Mouse (Mus musculus) cerebellum, adult 11 months (tissue): ENCODE measurements at regions not wholly inside any gene's neighbourhood (a gene's known extent, or its start where the extent isn't known, plus 50 kb on each side); places are given as distances from the start of the nearest gene placed in this dataset.
A peak's percentile ranks its signal among the peaks of the same experiment; 100 is the strongest.
"Not testable (repeated sequence)": the region's sequence is repeated elsewhere in the genome, so short reads cannot be mapped to it uniquely, and the experiment has no call there.

Source experiments
- DNase-seq: peaks from one replicate; pipeline ENCODE4 v3.0.0; 2022

- peak; percentile 29 for DNase-seq
Measured at GRCm38 (mm10) chr15:24588943-24589342, 824.6 kb downstream of the Basp1 start.

- no peak for DNase-seq
Measured at GRCm38 (mm10) chr15:24566981-24567380, 846.6 kb downstream of the Basp1 start.

GRCm38 (mm10) chr15:24556806-24557205 lies 856.8 kb downstream of the Basp1 start:
- no peak for DNase-seq

- no peak for DNase-seq
Measured at GRCm38 (mm10) chr15:24550108-24550507, 863.5 kb downstream of the Basp1 start.

- no peak for DNase-seq
Measured at GRCm38 (mm10) chr15:24530065-24530464, 883.5 kb downstream of the Basp1 start.

- DNase-seq, result no peak
Measured at GRCm38 (mm10) chr15:24527379-24527778, 886.2 kb downstream of the Basp1 start.

GRCm38 (mm10) chr15:24513926-24514325 lies 899.6 kb downstream of the Basp1 start:
- no peak for DNase-seq

GRCm38 (mm10) chr15:24501907-24502559 lies 911.5 kb downstream of the Basp1 start:
- DNase-seq, result peak; percentile 13

- no peak for DNase-seq
Measured at GRCm38 (mm10) chr15:24486235-24486634, 927.3 kb downstream of the Basp1 start.

GRCm38 (mm10) chr15:24468239-24468638 lies 945.3 kb downstream of the Basp1 start:
- no peak for DNase-seq

- DNase-seq, result no peak
Measured at GRCm38 (mm10) chr15:24457726-24458125, 955.8 kb downstream of the Basp1 start.

GRCm38 (mm10) chr15:24433083-24433482 lies 980.5 kb downstream of the Basp1 start:
- DNase-seq, result no peak

- DNase-seq, result no peak
Measured at GRCm38 (mm10) chr15:24429154-24429553, 984.4 kb downstream of the Basp1 start.

GRCm38 (mm10) chr15:24422333-24422942 lies 991.1 kb downstream of the Basp1 start:
- DNase-seq, result no peak

GRCm38 (mm10) chr15:24419736-24420135 lies 993.8 kb downstream of the Basp1 start:
- no peak for DNase-seq

GRCm38 (mm10) chr15:24419186-24419585 lies 994.4 kb downstream of the Basp1 start:
- DNase-seq, result no peak

GRCm38 (mm10) chr15:24407691-24408090 lies 1005.9 kb downstream of the Basp1 start:
- peak; percentile 57 for DNase-seq

GRCm38 (mm10) chr15:24405305-24405704 lies 1008.3 kb downstream of the Basp1 start:
- no peak for DNase-seq

GRCm38 (mm10) chr15:24400088-24400487 lies 1013.5 kb downstream of the Basp1 start:
- DNase-seq, result no peak

- DNase-seq, result no peak
Measured at GRCm38 (mm10) chr15:24358398-24358797, 1055.2 kb downstream of the Basp1 start.

GRCm38 (mm10) chr15:24348975-24349560 lies 1064.5 kb downstream of the Basp1 start:
- no peak for DNase-seq

- DNase-seq, result not testable (repeated sequence)
Measured at GRCm38 (mm10) chr15:24335876-24336275, 1077.7 kb downstream of the Basp1 start.

GRCm38 (mm10) chr15:24303123-24303522 lies 1110.4 kb downstream of the Basp1 start:
- not testable (repeated sequence) for DNase-seq

GRCm38 (mm10) chr15:24297236-24297635 lies 1116.3 kb downstream of the Basp1 start:
- DNase-seq, result peak; percentile 26
